Mouse (Mus musculus) intestine, embryonic 14.5 days (tissue): ENCODE measurements around the gene Atp6v1c2. TPM values are rescaled to one million over a fixed set of nuclear protein-coding genes. Genes with fewer than 3 reads are reported as not detected.

Experiments
- ATAC-seq: fragments of 200-750 bp; cut with Nextera tagmentation; replicated peaks from 2 replicates; pipeline ENCODE4 v1.8.0; 2017; ENCODE audit warnings: low read depth, moderate number of reproducible peaks, moderate TSS enrichment, moderate library complexity; ENCODE audit not compliant: low FRiP score, low TSS enrichment
- DNase-seq: peaks from one replicate; pipeline ENCODE4 v3.0.0-alpha.2; 2018; ENCODE audit warnings: low spot score
- H3K27ac ChIP-seq: fragments of 300-500 bp; sonication (generic); 2 replicates; pipeline ENCODE4 v1.5.1; 2014; ENCODE audit warnings: low read depth, mild to moderate bottlenecking, control low read depth
- H3K27me3 ChIP-seq: fragments of 300-500 bp; sonication (generic); replicated peaks from 2 replicates; pipeline ENCODE4 v1.6.1; 2014; ENCODE audit warnings: low read length, control low read depth; ENCODE audit not compliant: control insufficient read depth, insufficient read depth
- H3K36me3 ChIP-seq: fragments of 300-500 bp; sonication (generic); 2 replicates; pipeline ENCODE4 v1.6.1; 2014; ENCODE audit warnings: low read length, control low read depth; ENCODE audit not compliant: control insufficient read depth, insufficient read depth
- H3K4me1 ChIP-seq: fragments of 300-500 bp; sonication (generic); replicated peaks from 2 replicates; pipeline ENCODE4 v1.6.1; 2014; ENCODE audit warnings: low read length, control low read depth, mixed read lengths; ENCODE audit not compliant: control insufficient read depth, insufficient read depth
- H3K4me2 ChIP-seq: fragments of 300-500 bp; sonication (generic); 2 replicates; pipeline ENCODE4 v1.6.1; 2014; ENCODE audit warnings: low read length
- H3K4me3 ChIP-seq: fragments of 300-500 bp; sonication (generic); 2 replicates; pipeline ENCODE4 v1.5.1; 2014; ENCODE audit warnings: low read depth, low read length, control low read depth, mixed read lengths
- H3K9ac ChIP-seq: fragments of 300-500 bp; sonication (generic); 2 replicates; pipeline ENCODE4 v1.6.1; 2014; ENCODE audit warnings: mild to moderate bottlenecking, low read length
- H3K9me3 ChIP-seq: fragments of 300-500 bp; sonication (generic); 2 replicates; pipeline ENCODE4 v1.6.1; 2016; ENCODE audit warnings: low read length, control low read depth; ENCODE audit not compliant: control insufficient read depth
- WGBS: fragments of 180-500 bp; shearing (Covaris S2); extraction: QIAGEN DNeasy Blood & Tissue Kit; methylation state at CpG from one replicate; pipeline ENCODE4 v1.1.7; 2014; 5-methylcytosine and 5-hydroxymethylcytosine counted together
- polyA plus RNA-seq: library from polyadenylated mRNA; unstranded; fragments of >200 nt; fragmentation: Nextera tagmentation; extraction: Ambion mirVana; gene quantifications from 2 replicates; pipeline ENCODE4 v1.2.1, GENCODE M21; 2014

Atp6v1c2 gene
- polyA plus RNA-seq, 1 experiment from 2014 or later = 0.14 TPM

- ATAC-seq = no peak
- H3K27ac ChIP-seq = no peak overlapping the region
- no peak overlapping the region for H3K4me3 ChIP-seq
- no peak for DNase-seq
- no peaks in the 10 kb centered on the region for H3K9me3 ChIP-seq
- H3K36me3 ChIP-seq = peaks cover 21% of the 10 kb centered on the region
- H3K4me2 ChIP-seq = no peak overlapping the region
- no peak overlapping the region for H3K9ac ChIP-seq
- H3K4me1 ChIP-seq = no peaks in the 10 kb centered on the region
- 83% methylated on average over 2 of the region's 2 CpGs for WGBS
- no peaks in the 10 kb centered on the region for H3K27me3 ChIP-seq
Measured at GRCm38 (mm10) chr12:17289060-17289459, 40.1 kb downstream of the Atp6v1c2 start.

GRCm38 (mm10) chr12:17288496-17288895 lies 40.7 kb downstream of the Atp6v1c2 start:
- 74% methylated on average over 4 of the region's 4 CpGs for WGBS
- H3K27me3 ChIP-seq = no peaks in the 10 kb centered on the region
- no peaks in the 10 kb centered on the region for H3K9me3 ChIP-seq
- H3K4me2 ChIP-seq = no peak overlapping the region
- no peak for DNase-seq
- no peak overlapping the region for H3K27ac ChIP-seq
- no peak for ATAC-seq
- no peak overlapping the region for H3K9ac ChIP-seq
- no peak overlapping the region for H3K4me3 ChIP-seq
- no peaks in the 10 kb centered on the region for H3K4me1 ChIP-seq
- peaks cover 27% of the 10 kb centered on the region for H3K36me3 ChIP-seq

DNA sequence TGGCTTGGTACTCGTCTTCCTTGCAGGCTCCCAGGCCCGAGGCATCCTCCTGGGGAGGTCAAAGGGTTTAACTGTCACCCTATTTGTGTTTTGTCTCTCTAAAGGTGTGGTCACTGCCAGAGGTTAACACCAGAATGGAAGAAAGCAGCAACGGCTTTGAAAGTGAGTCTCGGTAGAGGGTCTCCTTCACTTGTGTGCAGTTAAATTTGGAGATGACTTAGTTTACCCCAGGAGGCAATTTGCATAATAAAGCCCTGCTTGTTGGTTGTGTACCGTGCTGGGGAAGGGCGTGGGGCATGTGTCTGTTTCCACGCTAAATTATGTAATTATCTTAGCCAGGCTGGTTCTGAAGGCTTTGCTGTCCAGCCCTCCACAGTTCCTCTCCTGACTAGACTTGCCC lies 55.3 kb downstream of the Atp6v1c2 start:
- Histone ChIP-seq H3K4me3 (no peak overlapping the region), H3K9me3 (no peaks in the 10 kb centered on the region), H3K4me1 (no peaks in the 10 kb centered on the region), H3K27me3 (no peaks in the 10 kb centered on the region), H3K27ac (no peak overlapping the region), H3K36me3 (peaks cover 94% of the 10 kb centered on the region), H3K4me2 (no peak overlapping the region), H3K9ac (no peak overlapping the region)
- WGBS = 86% methylated on average over 7 of the region's 7 CpGs
- no peak for ATAC-seq
- DNase-seq = no peak

- no peaks in the 10 kb centered on the region for H3K27me3 ChIP-seq
- H3K9me3 ChIP-seq = no peaks in the 10 kb centered on the region
- H3K27ac ChIP-seq = no peak overlapping the region
- no peak overlapping the region for H3K4me3 ChIP-seq
- no peak for ATAC-seq
- H3K4me2 ChIP-seq = no peak overlapping the region
- 70% methylated on average over 1 of the region's 1 CpGs for WGBS
- DNase-seq = no peak
- H3K36me3 ChIP-seq = peaks cover 77% of the 10 kb centered on the region
- no peak overlapping the region for H3K9ac ChIP-seq
- peaks cover 11% of the 10 kb centered on the region for H3K4me1 ChIP-seq
Measured at GRCm38 (mm10) chr12:17271272-17271671, 57.9 kb downstream of the Atp6v1c2 start.

DNA sequence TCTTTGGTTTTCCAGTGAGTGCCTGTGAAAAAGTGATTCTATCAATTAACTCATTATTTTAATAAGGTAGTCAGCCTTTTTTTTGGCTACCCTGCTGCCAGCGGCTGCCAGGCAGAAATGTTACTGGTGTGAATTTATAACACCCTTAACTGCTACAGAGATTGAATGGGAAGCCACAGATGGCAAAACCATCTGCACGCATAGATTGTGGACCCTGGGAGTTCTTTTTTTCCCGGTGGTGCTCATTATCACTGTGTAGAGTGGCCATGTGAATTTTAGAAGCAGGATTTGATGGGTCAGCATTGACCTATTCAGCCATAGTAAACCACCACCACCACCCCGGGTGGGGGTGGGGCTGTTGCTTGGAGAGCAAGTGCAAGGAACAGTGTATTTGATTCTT lies 61.8 kb downstream of the Atp6v1c2 start:
- H3K4me3 ChIP-seq = peak overlapping the region; percentile 68

GRCm38 (mm10) chr12:17266673-17266990 lies 62.5 kb downstream of the Atp6v1c2 start:
- under 1% methylated on average over 21 of the region's 21 CpGs for WGBS
- Histone ChIP-seq H3K9ac (peak overlapping the region; percentile 89), H3K9me3 (no peaks in the 10 kb centered on the region), H3K4me1 (peaks cover 11% of the 10 kb centered on the region), H3K36me3 (peaks cover 30% of the 10 kb centered on the region), H3K4me3 (peak overlapping the region; percentile 68), H3K27me3 (no peaks in the 10 kb centered on the region), H3K27ac (peak overlapping the region; percentile 60; the same call in 1 of the 2 replicates), H3K4me2 (peak overlapping the region; percentile 75)
- DNase-seq = no peak
- ATAC-seq = peak; percentile 77; the same call in 1 of the 2 replicates

More for the DNA sequence above, 61.8 kb downstream of the Atp6v1c2 start:
- Histone ChIP-seq H3K4me2 (peak overlapping the region; percentile 75), H3K27me3 (no peaks in the 10 kb centered on the region), H3K36me3 (peaks cover 37% of the 10 kb centered on the region), H3K9me3 (no peaks in the 10 kb centered on the region), H3K27ac (no peak overlapping the region), H3K4me1 (peaks cover 11% of the 10 kb centered on the region), H3K9ac (peak overlapping the region; percentile 89)
- WGBS = 20% methylated on average over 4 of the region's 4 CpGs
- ATAC-seq (no peak), DNase-seq (no peak)

- peak within 1 kb of the TSS; percentile 89 for H3K9ac ChIP-seq
- H3K27ac ChIP-seq = peak within 1 kb of the TSS; percentile 60; the same call in 1 of the 2 replicates
- ATAC-seq = peak; percentile 99
- H3K27me3 ChIP-seq = no peaks in the 10 kb centered on the region
- H3K36me3 ChIP-seq = peaks cover 25% of the 10 kb centered on the region
- DNase-seq = peak; percentile 96
- peak within 1 kb of the TSS; percentile 68 for H3K4me3 ChIP-seq
- WGBS = under 1% methylated on average over 37 of the region's 48 CpGs
- H3K4me1 ChIP-seq = peaks cover 11% of the 10 kb centered on the region
- no peaks in the 10 kb centered on the region for H3K9me3 ChIP-seq
- peak within 1 kb of the TSS; percentile 75 for H3K4me2 ChIP-seq
Measured at GRCm38 (mm10) chr12:17265971-17266672, 63.0 kb downstream of the Atp6v1c2 start, which contains the start of gene Pdia6. Gene Pdia6 (plus strand): TSS chr12:17266545.

- 86% methylated on average over 2 of the region's 2 CpGs for WGBS
- ATAC-seq = no peak
- no peak overlapping the region for H3K4me3 ChIP-seq
Measured at GRCm38 (mm10) chr12:17264826-17265225, 64.3 kb downstream of the Atp6v1c2 start.

GRCm38 (mm10) chr12:17263881-17264280 lies 65.3 kb downstream of the Atp6v1c2 start:
- Histone ChIP-seq H3K4me3 (no peak overlapping the region), H3K9me3 (no peaks in the 10 kb centered on the region), H3K36me3 (peaks cover 8% of the 10 kb centered on the region; the same call in 1 of the 2 replicates), H3K9ac (no peak overlapping the region), H3K4me2 (no peak overlapping the region), H3K27me3 (no peaks in the 10 kb centered on the region), H3K27ac (no peak overlapping the region), H3K4me1 (peaks cover 11% of the 10 kb centered on the region)
- no peak for DNase-seq
- ATAC-seq = no peak
- 78% methylated on average over 3 of the region's 3 CpGs for WGBS

More at GRCm38 (mm10) chr12:17264826-17265225, 64.3 kb downstream of the Atp6v1c2 start:
- Histone ChIP-seq H3K4me1 (peaks cover 11% of the 10 kb centered on the region), H3K9me3 (no peaks in the 10 kb centered on the region), H3K9ac (no peak overlapping the region), H3K27ac (no peak overlapping the region), H3K4me2 (no peak overlapping the region), H3K36me3 (peaks cover 16% of the 10 kb centered on the region; the same call in 1 of the 2 replicates), H3K27me3 (no peaks in the 10 kb centered on the region)
- DNase-seq = no peak
